Mouse (Mus musculus) hindbrain, embryonic 10.5 days (tissue): Measurements from ENCODE around the gene Gsap. TPM values are rescaled to one million over a fixed set of nuclear protein-coding genes. Genes with fewer than 3 reads are reported as not detected.
A peak's percentile ranks its signal among the peaks of the same experiment; 100 is the strongest.
"Not testable (repeated sequence)": the region's sequence is repeated elsewhere in the genome, so short reads cannot be mapped to it uniquely, and the experiment has no call there.

Source experiments
- DNase-seq: peaks from one replicate; pipeline ENCODE4 v3.0.0-alpha.2; 2017; ENCODE audit warnings: low spot score
- H3K27ac ChIP-seq: fragments of 300-500 bp; sonication (generic); 2 replicates; pipeline ENCODE4 v1.5.1; 2016; ENCODE audit warnings: mild to moderate bottlenecking, moderate library complexity
- H3K27me3 ChIP-seq: fragments of 300-500 bp; sonication (generic); 2 replicates; pipeline ENCODE4 v1.6.1; 2016; ENCODE audit warnings: mild to moderate bottlenecking; ENCODE audit not compliant: poor library complexity, insufficient read depth, severe bottlenecking
- H3K36me3 ChIP-seq: fragments of 300-500 bp; sonication (generic); 2 replicates; pipeline ENCODE4 v1.6.1; 2016; ENCODE audit warnings: mild to moderate bottlenecking, moderate library complexity
- H3K4me1 ChIP-seq: fragments of 300-500 bp; sonication (generic); replicated peaks from 2 replicates; pipeline ENCODE4 v1.6.1; 2016; ENCODE audit warnings: mild to moderate bottlenecking
- H3K4me3 ChIP-seq: fragments of 300-500 bp; sonication (generic); 2 replicates; pipeline ENCODE4 v1.5.1; 2016; ENCODE audit warnings: mild to moderate bottlenecking, moderate library complexity
- H3K9me3 ChIP-seq: fragments of 300-500 bp; sonication (generic); 2 replicates; pipeline ENCODE4 v1.6.1; 2016; ENCODE audit warnings: mild to moderate bottlenecking, moderate library complexity
- WGBS: fragments of 180-500 bp; shearing (Covaris S2); methylation state at CpG from one replicate; pipeline ENCODE4 v1.1.7; 2016; 5-methylcytosine and 5-hydroxymethylcytosine counted together
- polyA plus RNA-seq: library from polyadenylated mRNA; unstranded; fragments of >200 nt; fragmentation: Nextera tagmentation; extraction: Ambion mirVana; gene quantifications from 2 replicates; pipeline ENCODE4 v1.2.1, GENCODE M21; 2016

Gsap gene
- polyA plus RNA-seq, 1 experiment from 2014 or later = 1.8 TPM

GRCm38 (mm10) chr5:21168689-21169345 is 17.2 kb upstream of the Gsap start:
- DNase-seq = no peak

GRCm38 (mm10) chr5:21169346-21169745 is 16.7 kb upstream of the Gsap start:
- Histone ChIP-seq H3K27ac (peak overlapping the region; percentile 0; the same call in 1 of the 2 replicates), H3K27me3 (peaks cover 3% of the 10 kb centered on the region), H3K4me1 (peaks cover 36% of the 10 kb centered on the region), H3K9me3 (no peaks in the 10 kb centered on the region), H3K36me3 (no peaks in the 10 kb centered on the region), H3K4me3 (no peak overlapping the region)
- no peak for DNase-seq
- WGBS = 46% methylated on average over 3 of the region's 3 CpGs

More at GRCm38 (mm10) chr5:21168689-21169345, 17.2 kb upstream of the Gsap start:
- no peaks in the 10 kb centered on the region for H3K36me3 ChIP-seq
- H3K4me1 ChIP-seq = peaks cover 35% of the 10 kb centered on the region
- H3K27ac ChIP-seq = peak overlapping the region; percentile 60; the same call in 1 of the 2 replicates
- no peak overlapping the region for H3K4me3 ChIP-seq
- H3K9me3 ChIP-seq = no peaks in the 10 kb centered on the region
- 70% methylated on average over 8 of the region's 8 CpGs for WGBS
- H3K27me3 ChIP-seq = peaks cover 3% of the 10 kb centered on the region

DNA sequence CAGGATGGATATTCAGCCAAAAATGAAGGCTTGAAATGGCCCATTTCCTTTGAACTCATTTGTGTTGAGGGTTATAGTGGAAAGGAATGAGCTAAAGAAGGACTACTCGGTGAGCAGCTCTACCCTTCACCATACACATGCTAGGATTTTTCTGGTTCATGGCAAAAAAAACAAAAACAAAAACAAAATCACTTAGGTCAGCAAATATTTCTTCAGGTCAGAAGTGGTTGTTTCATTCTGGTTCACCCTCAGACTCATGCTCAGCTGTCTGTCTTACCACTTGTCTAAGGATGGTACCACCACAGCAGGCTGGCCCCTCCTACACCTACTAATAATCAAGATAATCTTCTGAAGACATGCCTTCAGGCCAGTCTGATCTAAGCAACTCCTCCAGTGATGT is 16.2 kb upstream of the Gsap start:
- Histone ChIP-seq H3K4me3 (no peak overlapping the region), H3K9me3 (no peaks in the 10 kb centered on the region), H3K27me3 (peaks cover 3% of the 10 kb centered on the region), H3K36me3 (no peaks in the 10 kb centered on the region), H3K4me1 (peaks cover 36% of the 10 kb centered on the region), H3K27ac (peak overlapping the region; percentile 43; the same call in 1 of the 2 replicates)
- 79% methylated on average over 1 of the region's 1 CpGs for WGBS
- DNase-seq = no peak

DNA sequence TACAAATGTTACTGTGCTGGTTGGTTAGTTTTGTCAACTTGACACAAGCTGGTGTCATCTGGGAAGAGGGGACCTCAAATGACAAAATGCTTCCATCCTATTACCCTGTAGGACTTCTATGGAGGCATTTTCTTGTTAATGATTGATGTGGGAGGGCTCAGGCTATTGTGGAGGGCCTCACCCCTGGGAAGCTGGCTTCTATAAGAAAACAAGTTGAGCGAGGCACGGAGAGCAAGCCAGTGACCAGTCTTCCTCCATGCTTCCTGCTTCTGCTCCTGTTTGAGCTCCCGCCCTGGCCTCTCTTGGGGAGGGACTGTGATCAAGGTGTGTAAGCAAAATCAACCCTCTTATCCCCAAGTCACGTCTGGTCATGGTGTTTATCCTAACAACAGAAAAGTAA is 15.6 kb upstream of the Gsap start:
- peak; percentile 12 for DNase-seq
- H3K4me3 ChIP-seq = no peak overlapping the region
- H3K4me1 ChIP-seq = peaks cover 42% of the 10 kb centered on the region
- peaks cover 3% of the 10 kb centered on the region for H3K27me3 ChIP-seq
- no peaks in the 10 kb centered on the region for H3K36me3 ChIP-seq
- no peaks in the 10 kb centered on the region for H3K9me3 ChIP-seq
- WGBS = 26% methylated on average over 4 of the region's 4 CpGs
- H3K27ac ChIP-seq = peak overlapping the region; percentile 43; the same call in 1 of the 2 replicates

- H3K9me3 ChIP-seq = no peaks in the 10 kb centered on the region
- 60% methylated on average over 5 of the region's 5 CpGs for WGBS
- peaks cover 47% of the 10 kb centered on the region for H3K4me1 ChIP-seq
- H3K27ac ChIP-seq = peak overlapping the region; percentile 53; the same call in 1 of the 2 replicates
- peaks cover 3% of the 10 kb centered on the region for H3K27me3 ChIP-seq
- DNase-seq = no peak
- no peak overlapping the region for H3K4me3 ChIP-seq
- no peaks in the 10 kb centered on the region for H3K36me3 ChIP-seq
Measured at GRCm38 (mm10) chr5:21170898-21171297, 15.2 kb upstream of the Gsap start.

- H3K9me3 ChIP-seq = no peaks in the 10 kb centered on the region
- peaks cover 3% of the 10 kb centered on the region for H3K27me3 ChIP-seq
- peak overlapping the region; percentile 53; the same call in 1 of the 2 replicates for H3K27ac ChIP-seq
- no peaks in the 10 kb centered on the region for H3K36me3 ChIP-seq
- peaks cover 51% of the 10 kb centered on the region for H3K4me1 ChIP-seq
- DNase-seq = no peak
- no peak overlapping the region for H3K4me3 ChIP-seq
- WGBS = 61% methylated on average over 6 of the region's 6 CpGs
Measured at GRCm38 (mm10) chr5:21171336-21171735, 14.7 kb upstream of the Gsap start.

DNA sequence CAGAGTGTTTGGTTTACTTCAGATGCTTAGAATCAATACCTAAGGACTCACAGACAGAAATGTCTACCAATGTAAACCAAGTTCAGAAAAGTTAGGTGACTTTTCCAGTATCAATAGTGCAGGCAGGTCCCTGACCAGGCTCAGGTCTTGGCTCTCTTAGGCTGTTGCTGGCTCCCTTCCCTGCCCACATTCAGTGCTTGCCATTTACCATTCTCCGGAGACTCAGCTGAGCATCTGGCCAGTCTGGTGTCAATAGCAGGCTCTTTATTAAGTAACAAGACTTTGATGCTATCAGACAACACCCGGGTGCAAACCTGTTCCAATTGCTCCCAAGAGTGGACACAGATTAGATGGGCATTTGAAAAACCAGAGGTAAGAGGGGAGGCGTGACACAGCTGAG is 13.7 kb upstream of the Gsap start:
- Histone ChIP-seq H3K36me3 (no peaks in the 10 kb centered on the region), H3K9me3 (no peaks in the 10 kb centered on the region), H3K27me3 (peaks cover 3% of the 10 kb centered on the region), H3K4me1 (peaks cover 51% of the 10 kb centered on the region), H3K4me3 (no peak overlapping the region), H3K27ac (no peak overlapping the region)
- WGBS = 81% methylated on average over 3 of the region's 3 CpGs
- DNase-seq = no peak

- peaks cover 6% of the 10 kb centered on the region; the same call in 1 of the 2 replicates for H3K9me3 ChIP-seq
- peaks cover 32% of the 10 kb centered on the region for H3K4me1 ChIP-seq
- peak; percentile 32 for DNase-seq
- 0 out of 2 replicates have a peak overlapping the region, but pooled peaks have one; percentile 18 for H3K4me3 ChIP-seq
- H3K27ac ChIP-seq = peak overlapping the region; percentile 83
- no peaks in the 10 kb centered on the region for H3K36me3 ChIP-seq
- WGBS = 20% methylated on average over 9 of the region's 9 CpGs
- peaks cover 3% of the 10 kb centered on the region for H3K27me3 ChIP-seq
Measured at GRCm38 (mm10) chr5:21175132-21176112, 10.6 kb upstream of the Gsap start.

DNA sequence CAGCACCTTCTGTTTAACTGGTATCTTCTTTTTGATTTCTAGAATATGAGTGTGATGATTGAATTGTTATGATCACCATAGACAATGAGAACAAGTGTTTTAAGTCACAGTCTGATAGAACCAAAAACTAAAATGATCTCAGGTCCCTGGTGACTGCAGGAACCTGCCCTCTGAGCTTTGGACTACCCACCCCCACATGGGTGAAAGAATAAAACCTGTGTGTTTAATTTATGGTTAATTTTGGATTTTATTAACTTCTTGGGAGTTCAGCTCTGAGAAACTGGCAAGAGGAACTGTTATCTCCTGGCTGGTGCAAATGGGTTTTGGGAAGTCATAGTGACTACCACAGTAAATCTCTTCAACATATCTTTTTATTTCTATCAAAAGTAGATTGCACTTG is 6.6 kb upstream of the Gsap start:
- Histone ChIP-seq H3K27ac (no peak overlapping the region), H3K4me1 (peaks cover 15% of the 10 kb centered on the region), H3K36me3 (no peaks in the 10 kb centered on the region), H3K4me3 (no peak overlapping the region), H3K9me3 (peaks cover 17% of the 10 kb centered on the region), H3K27me3 (no peaks in the 10 kb centered on the region)
- DNase-seq = no peak

DNA sequence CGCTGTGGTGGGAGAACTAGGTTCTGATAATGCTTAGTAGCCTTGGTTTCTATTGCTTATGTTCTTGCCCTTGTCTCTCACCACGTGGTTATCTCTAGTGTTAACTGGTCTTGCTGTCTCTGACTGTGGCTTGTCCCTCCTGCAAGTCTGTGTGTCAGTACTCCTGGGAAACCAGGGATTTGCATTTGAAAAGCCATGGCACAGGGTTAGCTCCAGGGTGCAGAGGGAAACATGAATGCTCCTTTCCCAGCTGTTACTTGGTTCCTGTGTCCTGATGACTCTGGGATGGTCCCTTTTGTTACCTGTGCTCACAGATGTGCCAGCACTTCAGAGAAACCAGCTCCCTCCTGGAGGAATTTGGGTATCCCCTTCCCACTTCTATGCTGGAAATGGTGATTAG is 3.0 kb upstream of the Gsap start:
- WGBS = 53% methylated on average over 2 of the region's 2 CpGs
- Histone ChIP-seq H3K4me1 (peaks cover 12% of the 10 kb centered on the region), H3K9me3 (peaks cover 17% of the 10 kb centered on the region), H3K27me3 (peaks cover 16% of the 10 kb centered on the region; the same call in 1 of the 2 replicates)
- H3K36me3 ChIP-seq, H3K27ac ChIP-seq, H3K4me3 ChIP-seq, DNase-seq: not testable (repeated sequence)

DNA sequence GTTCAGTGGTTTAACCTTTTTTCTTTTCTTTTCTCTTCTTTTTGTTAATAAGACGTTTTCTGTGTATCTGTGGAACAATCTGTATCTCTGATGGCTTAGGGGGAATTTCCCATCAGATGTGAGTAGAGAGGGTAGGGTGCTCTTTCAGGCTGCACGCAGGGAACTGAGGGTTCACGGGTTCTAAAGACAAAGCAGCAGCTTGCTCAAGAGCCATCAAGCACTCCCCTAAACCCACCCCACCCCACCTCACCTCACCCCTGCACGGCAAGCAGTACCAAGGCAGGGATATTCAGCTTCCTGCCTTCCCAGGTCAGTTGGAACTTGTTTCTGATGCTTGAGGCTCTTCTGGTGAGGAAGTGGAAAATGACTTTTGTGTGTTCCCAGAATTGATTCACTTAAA is 766 bp downstream of the Gsap start:
- Histone ChIP-seq H3K27me3 (peaks cover 16% of the 10 kb centered on the region; the same call in 1 of the 2 replicates), H3K4me3 (peak overlapping the region; percentile 65), H3K27ac (no peak overlapping the region), H3K4me1 (peaks cover 12% of the 10 kb centered on the region), H3K9me3 (peaks cover 7% of the 10 kb centered on the region; the same call in 1 of the 2 replicates), H3K36me3 (no peaks in the 10 kb centered on the region)
- WGBS = 13% methylated on average over 4 of the region's 4 CpGs
- no peak for DNase-seq

- no peak overlapping the region for H3K4me3 ChIP-seq
- WGBS = 37% methylated on average over 3 of the region's 3 CpGs
Measured at GRCm38 (mm10) chr5:21188435-21188834, 2.4 kb downstream of the Gsap start.

More at GRCm38 (mm10) chr5:21188435-21188834, 2.4 kb downstream of the Gsap start:
- no peak overlapping the region for H3K27ac ChIP-seq
- H3K4me1 ChIP-seq = peaks cover 12% of the 10 kb centered on the region
- DNase-seq = no peak
- peaks cover 17% of the 10 kb centered on the region for H3K9me3 ChIP-seq
- no peaks in the 10 kb centered on the region for H3K36me3 ChIP-seq
- peaks cover 16% of the 10 kb centered on the region; the same call in 1 of the 2 replicates for H3K27me3 ChIP-seq
